Mouse (Mus musculus) stomach, embryonic 14.5 days (tissue): ENCODE results near the gene Asb5. TPM values are rescaled to one million over a fixed set of nuclear protein-coding genes. Genes with fewer than 3 reads are reported as not detected.
"Not testable (repeated sequence)": the region's sequence is repeated elsewhere in the genome, so short reads cannot be mapped to it uniquely, and the experiment has no call there.

Source experiments
- ATAC-seq: fragments of 200-750 bp; cut with Nextera tagmentation; 2 replicates; pipeline ENCODE4 v1.8.0; 2017; ENCODE audit warnings: low read depth, moderate TSS enrichment; ENCODE audit not compliant: insufficient number of reproducible peaks, insufficient read depth, low FRiP score
- H3K27ac ChIP-seq: fragments of 300-500 bp; sonication (generic); 2 replicates; pipeline ENCODE4 v1.5.1; 2014; ENCODE audit warnings: mild to moderate bottlenecking, low read length, moderate library complexity, mixed read lengths
- H3K27me3 ChIP-seq: fragments of 300-500 bp; sonication (generic); 2 replicates; pipeline ENCODE4 v1.6.1; 2014; ENCODE audit warnings: low read length, control low read depth, mixed read lengths; ENCODE audit not compliant: control insufficient read depth, insufficient read depth
- H3K36me3 ChIP-seq: fragments of 300-500 bp; sonication (generic); 2 replicates; pipeline ENCODE4 v1.6.1; 2014; ENCODE audit warnings: mild to moderate bottlenecking, control low read depth, low read length, moderate library complexity, mixed read lengths; ENCODE audit not compliant: control insufficient read depth, insufficient read depth
- H3K4me1 ChIP-seq: fragments of 300-500 bp; sonication (generic); 2 replicates; pipeline ENCODE4 v1.6.1; 2014; ENCODE audit warnings: low read length, control low read depth, mixed read lengths; ENCODE audit not compliant: control insufficient read depth, insufficient read depth
- H3K4me2 ChIP-seq: fragments of 300-500 bp; sonication (generic); replicated peaks from 2 replicates; pipeline ENCODE4 v1.6.1; 2014; ENCODE audit warnings: low read depth, low read length, control low read depth
- H3K4me3 ChIP-seq: fragments of 300-500 bp; sonication (generic); 2 replicates; pipeline ENCODE4 v1.5.1; 2014; ENCODE audit warnings: low read depth, low read length, control low read depth
- H3K9ac ChIP-seq: fragments of 300-500 bp; sonication (generic); replicated peaks from 2 replicates; pipeline ENCODE4 v1.6.1; 2014; ENCODE audit warnings: low read depth, mild to moderate bottlenecking, control low read depth, low read length, moderate library complexity, mixed read lengths
- H3K9me3 ChIP-seq: fragments of 300-500 bp; sonication (generic); 2 replicates; pipeline ENCODE4 v1.6.1; 2016; ENCODE audit warnings: low read depth, low read length, control low read depth; ENCODE audit not compliant: control insufficient read depth
- WGBS: fragments of 180-500 bp; shearing (Covaris S2); extraction: QIAGEN DNeasy Blood & Tissue Kit; methylation state at CpG from one replicate; pipeline ENCODE4 v1.1.7; 2014; 5-methylcytosine and 5-hydroxymethylcytosine counted together
- polyA plus RNA-seq: library from polyadenylated mRNA; unstranded; fragments of >200 nt; fragmentation: Nextera tagmentation; extraction: Ambion mirVana; gene quantifications from 2 replicates; pipeline ENCODE4 v1.2.1, GENCODE M21; 2014

The Asb5 gene
- polyA plus RNA-seq, 1 experiment from 2014 or later, result 7.1 TPM

DNA sequence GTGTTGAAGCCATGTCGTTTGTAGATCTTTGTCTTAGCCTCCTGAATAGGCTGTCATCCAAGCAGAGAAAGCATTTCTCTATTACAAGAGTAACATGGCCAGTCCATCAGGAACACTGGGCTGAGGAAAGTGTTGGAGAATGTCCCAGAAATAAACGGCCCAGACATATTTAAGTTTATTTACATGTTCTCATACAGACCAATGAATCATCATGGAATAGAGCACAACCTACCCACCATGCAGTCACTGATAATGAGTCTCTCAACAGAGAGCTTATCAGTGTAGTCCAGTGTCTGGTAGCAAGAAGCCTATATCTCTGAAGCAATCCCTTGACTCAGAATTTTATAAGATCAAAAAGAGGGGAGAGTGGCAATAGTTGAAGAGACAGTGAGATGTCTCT is 24.3 kb upstream of the Asb5 start:
- H3K4me1 ChIP-seq, result no peaks in the 10 kb centered on the region
- H3K36me3 ChIP-seq, result no peaks in the 10 kb centered on the region
- H3K27ac ChIP-seq, result no peak overlapping the region
- WGBS, result 39% methylated on average over 2 of the region's 2 CpGs
- no peak overlapping the region for H3K9ac ChIP-seq
- no peak for ATAC-seq
- no peaks in the 10 kb centered on the region for H3K9me3 ChIP-seq
- no peaks in the 10 kb centered on the region for H3K27me3 ChIP-seq
- H3K4me2 ChIP-seq, result no peak overlapping the region
- H3K4me3 ChIP-seq, result no peak overlapping the region

DNA sequence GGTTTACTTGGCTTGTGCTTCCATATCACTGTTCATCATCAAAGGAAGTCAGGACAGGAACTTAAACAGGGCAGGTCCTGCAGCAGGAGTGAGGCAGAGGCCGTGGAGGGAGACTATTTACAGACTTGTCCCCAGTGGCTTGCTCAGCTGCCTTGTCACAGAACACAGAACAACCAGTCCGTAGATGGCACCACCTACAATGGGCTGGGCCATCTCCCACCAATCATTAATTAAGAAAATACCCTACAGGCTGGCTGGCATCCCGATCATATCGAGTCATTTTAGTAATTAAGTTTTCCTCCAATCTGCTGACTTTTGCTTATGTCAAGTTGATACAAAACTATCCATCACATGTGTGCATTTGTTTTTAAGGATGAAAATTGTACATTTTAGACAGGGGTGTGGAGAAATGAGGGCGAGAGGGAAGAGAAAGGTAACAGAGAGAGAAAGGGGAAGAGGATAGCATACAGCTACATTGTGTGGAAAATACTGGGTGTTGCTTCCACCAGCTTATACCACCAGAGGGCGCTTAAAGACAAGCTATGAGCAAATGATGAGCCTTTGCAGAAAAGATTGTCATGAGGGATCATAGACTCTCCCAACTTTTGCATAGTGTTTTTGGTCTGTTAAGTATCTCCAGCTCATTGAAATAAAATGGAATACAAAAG is 21.8 kb upstream of the Asb5 start:
- WGBS, result 29% methylated on average over 6 of the region's 6 CpGs
- Histone ChIP-seq H3K9me3 (no peaks in the 10 kb centered on the region), H3K4me2 (no peak overlapping the region), H3K9ac (no peak overlapping the region), H3K27me3 (no peaks in the 10 kb centered on the region), H3K36me3 (no peaks in the 10 kb centered on the region), H3K4me1 (no peaks in the 10 kb centered on the region), H3K27ac (no peak overlapping the region), H3K4me3 (no peak overlapping the region)
- ATAC-seq, result peak; percentile 75; the same call in 1 of the 2 replicates

DNA sequence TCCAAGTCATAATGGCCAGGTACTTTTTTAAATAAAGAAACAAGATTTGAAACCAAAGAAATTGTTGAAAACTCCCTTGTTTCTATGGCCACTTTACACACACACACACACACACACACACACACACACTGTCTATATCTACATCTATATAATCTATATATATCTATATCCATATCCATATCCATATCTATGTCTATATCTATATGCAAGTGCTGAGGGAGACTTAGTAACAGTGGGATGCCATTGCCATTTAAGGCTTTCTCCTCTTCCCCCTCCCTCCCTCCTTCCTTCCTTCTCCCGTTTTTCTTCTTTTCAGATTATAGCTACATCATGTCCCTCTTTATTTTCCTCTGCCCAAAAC is 21.3 kb upstream of the Asb5 start:
- Histone ChIP-seq H3K36me3 (no peaks in the 10 kb centered on the region), H3K27ac (no peak overlapping the region), H3K9ac (no peak overlapping the region), H3K4me1 (no peaks in the 10 kb centered on the region), H3K4me2 (no peak overlapping the region), H3K27me3 (no peaks in the 10 kb centered on the region), H3K4me3 (no peak overlapping the region), H3K9me3 (no peaks in the 10 kb centered on the region)
- WGBS, result 21% methylated on average over 1 of the region's 1 CpGs
- no peak for ATAC-seq

DNA sequence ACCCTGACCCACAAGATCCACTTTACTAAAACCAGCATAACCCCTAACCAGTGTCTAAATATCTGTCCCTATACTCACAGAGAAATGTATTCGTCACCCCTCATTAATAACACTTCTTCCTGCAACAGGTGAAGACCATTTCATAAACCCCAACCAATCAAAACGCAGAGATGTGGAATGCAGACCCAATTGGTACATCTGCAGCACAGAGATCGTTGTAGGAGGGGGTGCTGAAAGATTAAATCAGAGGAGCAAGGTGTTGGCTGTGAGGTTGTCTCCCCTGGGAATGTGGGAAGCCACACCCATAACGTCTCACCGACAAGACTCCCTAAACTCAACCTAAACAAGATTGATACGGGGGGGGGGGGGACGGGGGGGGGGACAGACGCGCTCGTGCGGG is 20.6 kb upstream of the Asb5 start:
- no peak for ATAC-seq
- H3K4me2 ChIP-seq, result peak overlapping the region; percentile 33
- no peak overlapping the region for H3K27ac ChIP-seq
- H3K4me1 ChIP-seq, result no peaks in the 10 kb centered on the region
- no peak overlapping the region for H3K9ac ChIP-seq
- WGBS, result 3% methylated on average over 10 of the region's 11 CpGs
- H3K36me3 ChIP-seq, result no peaks in the 10 kb centered on the region
- H3K9me3 ChIP-seq, result no peaks in the 10 kb centered on the region
- peak overlapping the region; percentile 5; the same call in 1 of the 2 replicates for H3K4me3 ChIP-seq
- H3K27me3 ChIP-seq, result no peaks in the 10 kb centered on the region

DNA sequence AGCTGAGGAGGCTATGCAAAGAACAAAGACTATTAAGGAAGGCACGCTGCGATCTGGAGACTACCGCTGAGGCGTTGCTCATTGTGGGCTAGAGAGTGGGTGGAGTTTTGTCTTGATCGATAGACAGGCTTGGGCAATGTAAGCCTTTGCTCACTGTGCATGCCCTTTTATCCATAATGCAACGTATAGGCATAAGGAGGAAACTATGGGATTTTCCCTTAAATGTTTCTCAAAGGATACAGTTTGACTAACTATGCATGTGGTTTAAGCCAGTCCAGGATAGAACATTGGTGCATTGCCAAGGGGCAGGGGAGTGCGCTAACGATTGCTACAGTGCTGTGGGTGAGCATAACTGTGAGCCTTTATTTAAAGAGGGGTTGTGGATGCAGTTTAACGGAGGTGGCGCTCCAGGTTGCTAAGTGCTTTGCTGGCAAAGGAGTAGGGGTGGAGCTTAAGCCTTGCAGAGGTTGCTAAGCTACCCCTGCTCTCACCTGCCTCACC is 20.1 kb upstream of the Asb5 start:
- Histone ChIP-seq H3K36me3 (no peaks in the 10 kb centered on the region), H3K4me1 (no peaks in the 10 kb centered on the region), H3K27me3 (no peaks in the 10 kb centered on the region), H3K4me3 (0 out of 2 replicates have a peak overlapping the region, but pooled peaks have one; percentile 7), H3K4me2 (peak overlapping the region; percentile 33), H3K9me3 (no peaks in the 10 kb centered on the region), H3K9ac (no peak overlapping the region), H3K27ac (no peak overlapping the region)
- peak; percentile 80; the same call in 1 of the 2 replicates for ATAC-seq
- 2% methylated on average over 10 of the region's 10 CpGs for WGBS

DNA sequence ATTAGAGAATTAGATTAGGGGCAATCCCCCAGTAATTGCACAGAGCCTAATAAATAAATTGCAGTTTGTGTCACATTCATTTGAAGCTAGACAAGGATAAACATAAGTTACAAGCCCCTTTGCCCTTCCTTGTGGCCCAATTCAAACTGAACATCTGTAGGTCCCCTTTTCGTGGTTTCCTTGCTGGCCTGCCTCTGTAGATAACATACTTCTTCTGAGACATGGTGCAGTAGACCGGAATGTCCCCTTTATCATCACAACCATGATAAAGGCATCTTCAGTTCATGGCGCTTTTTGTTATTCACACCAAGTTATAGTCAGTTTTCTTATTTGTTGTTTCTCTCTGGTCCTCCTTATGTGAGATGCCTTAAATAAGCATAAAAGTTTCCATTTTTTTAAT is 17.6 kb upstream of the Asb5 start:
- no peaks in the 10 kb centered on the region for H3K4me1 ChIP-seq
- no peak overlapping the region for H3K4me3 ChIP-seq
- H3K4me2 ChIP-seq, result no peak overlapping the region
- H3K9me3 ChIP-seq, result no peaks in the 10 kb centered on the region
- H3K9ac ChIP-seq, result no peak overlapping the region
- H3K27ac ChIP-seq, result no peak overlapping the region
- 82% methylated on average over 3 of the region's 3 CpGs for WGBS
- no peaks in the 10 kb centered on the region for H3K36me3 ChIP-seq
- no peaks in the 10 kb centered on the region for H3K27me3 ChIP-seq
- ATAC-seq, result no peak

DNA sequence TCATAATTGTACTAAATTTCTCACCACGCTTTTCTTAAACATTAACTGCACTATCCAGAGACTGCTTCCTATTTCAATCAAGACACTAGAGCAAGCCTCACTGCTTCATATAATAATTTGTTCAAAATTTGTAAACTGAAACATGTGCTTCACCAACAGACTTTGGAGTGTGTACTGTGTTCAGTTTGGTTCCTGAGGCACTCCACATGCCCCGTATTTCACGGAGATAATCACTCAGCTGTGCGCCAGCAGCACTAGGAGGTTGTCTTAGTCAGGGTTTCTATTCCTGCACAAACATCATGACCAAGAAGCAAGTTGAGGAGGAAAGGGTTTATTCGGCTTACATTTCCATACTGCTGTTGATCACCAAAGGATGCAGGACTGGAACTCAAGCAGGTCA is 17.2 kb upstream of the Asb5 start:
- H3K36me3 ChIP-seq, H3K27me3 ChIP-seq, H3K4me2 ChIP-seq, H3K9ac ChIP-seq, ATAC-seq, H3K9me3 ChIP-seq, H3K4me3 ChIP-seq, H3K4me1 ChIP-seq, H3K27ac ChIP-seq: not testable (repeated sequence)
- WGBS, result 84% methylated on average over 5 of the region's 5 CpGs

DNA sequence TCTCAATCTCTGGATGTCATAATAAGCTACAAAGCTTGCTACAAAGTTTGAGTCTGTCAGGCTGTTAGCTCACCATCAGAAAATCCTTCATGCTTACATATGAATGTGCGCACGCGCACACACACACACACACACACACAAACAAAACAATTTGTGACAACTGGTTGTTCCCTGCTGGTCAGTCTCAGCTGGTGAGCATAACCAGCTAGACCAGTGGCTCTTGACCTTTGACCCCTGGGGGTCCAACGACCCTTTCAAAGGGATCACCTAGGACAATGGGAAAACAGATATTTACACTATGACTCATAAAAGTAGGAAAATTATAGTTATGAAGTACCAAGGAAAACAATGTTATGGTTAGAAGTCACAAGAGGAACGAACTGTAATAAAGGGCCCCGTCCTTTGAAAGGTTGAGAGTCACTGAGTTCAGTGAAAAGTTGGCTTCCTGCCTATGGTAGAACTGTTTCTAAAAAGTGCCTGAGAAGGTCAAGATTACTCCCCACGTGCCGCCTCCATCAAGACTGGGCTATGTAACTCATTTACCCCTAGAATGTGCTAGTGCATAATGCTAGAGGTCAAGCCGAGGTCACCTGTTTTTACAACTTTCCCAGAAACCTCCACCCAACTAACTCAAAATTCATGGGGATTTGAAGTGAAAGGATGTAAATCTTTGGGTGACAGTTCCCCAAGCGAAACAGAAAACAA is 10.5 kb upstream of the Asb5 start:
- no peak for ATAC-seq

More for the DNA sequence above, 10.5 kb upstream of the Asb5 start:
- Histone ChIP-seq H3K27me3 (no peaks in the 10 kb centered on the region), H3K4me2 (no peak overlapping the region), H3K4me3 (no peak overlapping the region), H3K9me3 (no peaks in the 10 kb centered on the region), H3K4me1 (no peaks in the 10 kb centered on the region), H3K27ac (no peak overlapping the region), H3K36me3 (peaks cover 15% of the 10 kb centered on the region; the same call in 1 of the 2 replicates), H3K9ac (no peak overlapping the region)
- WGBS, result 76% methylated on average over 10 of the region's 10 CpGs
